Mouse (Mus musculus): ENCODE measurements around the gene Sbsn.
"Not testable (repeated sequence)": the region's sequence is repeated elsewhere in the genome, so short reads cannot be mapped to it uniquely, and the experiment has no call there.

The Sbsn gene

DNA sequence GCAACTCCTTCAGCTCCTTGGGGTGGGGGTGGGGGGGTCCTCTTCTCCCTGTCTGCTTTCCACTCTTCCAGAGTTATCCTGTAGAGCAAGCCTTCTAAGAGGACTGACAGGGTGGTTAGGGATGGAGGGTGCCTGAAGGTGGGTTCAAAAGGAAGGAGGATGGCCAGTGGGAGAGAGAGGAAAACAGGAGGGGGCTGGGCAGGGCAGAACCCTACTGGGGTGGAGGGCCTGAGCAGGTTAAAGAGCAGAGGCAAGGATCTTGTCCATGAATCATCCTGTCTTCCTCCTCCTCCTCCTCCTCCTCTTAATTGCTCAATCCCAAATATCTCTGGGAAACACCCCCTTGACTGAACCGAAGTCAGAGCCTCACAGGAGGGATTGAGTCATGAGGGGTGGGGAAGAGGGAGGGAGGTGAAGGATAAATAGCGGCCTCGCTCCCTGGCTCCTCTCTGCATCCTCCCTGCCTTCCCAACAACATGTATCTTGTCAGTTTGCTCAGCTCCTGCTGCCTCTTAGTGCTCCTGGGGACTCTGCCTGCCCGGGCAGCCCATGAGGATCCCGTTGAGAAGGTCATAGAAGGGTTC lies at the start of gene Sbsn:
Gene Sbsn (plus strand): TSS at position 386 of the 584 bp plus-strand sequence.
- DNase-seq (ENCODE audit: low read depth, low spot score): no peak

DNA sequence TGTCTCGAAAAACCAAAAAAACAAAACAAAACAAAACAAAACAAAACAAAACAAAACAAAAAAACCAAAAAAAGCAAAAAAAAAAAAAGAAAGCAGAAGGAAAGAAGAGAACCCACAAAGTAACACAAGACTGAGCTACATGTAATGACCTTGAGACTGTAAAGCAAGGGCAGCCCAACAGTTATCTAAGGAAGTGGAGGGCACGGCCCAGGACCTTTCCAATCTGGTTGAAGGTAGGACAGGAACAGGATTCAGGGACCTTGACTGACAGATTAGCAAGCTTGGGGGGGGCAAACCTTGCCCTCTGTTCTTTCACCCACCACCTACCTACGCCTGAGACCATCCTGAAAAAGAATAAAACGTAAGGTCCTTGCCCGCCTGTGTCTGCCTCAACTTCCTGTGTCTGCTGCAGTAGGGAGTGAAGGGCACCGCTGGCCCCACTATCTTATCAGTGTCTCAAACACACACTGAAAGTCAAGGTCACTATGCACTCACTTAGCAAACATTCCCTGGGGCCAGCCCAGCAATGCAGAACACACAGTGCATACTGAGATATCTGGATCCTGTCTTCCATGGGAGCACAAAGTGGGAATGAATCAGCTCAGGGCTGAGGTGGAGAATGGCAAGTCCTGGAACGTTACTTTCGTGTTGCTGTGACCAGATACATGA lies 44.9 kb upstream of the Sbsn start:
- DNase-seq (ENCODE audit: low read depth, low spot score): no peak

DNA sequence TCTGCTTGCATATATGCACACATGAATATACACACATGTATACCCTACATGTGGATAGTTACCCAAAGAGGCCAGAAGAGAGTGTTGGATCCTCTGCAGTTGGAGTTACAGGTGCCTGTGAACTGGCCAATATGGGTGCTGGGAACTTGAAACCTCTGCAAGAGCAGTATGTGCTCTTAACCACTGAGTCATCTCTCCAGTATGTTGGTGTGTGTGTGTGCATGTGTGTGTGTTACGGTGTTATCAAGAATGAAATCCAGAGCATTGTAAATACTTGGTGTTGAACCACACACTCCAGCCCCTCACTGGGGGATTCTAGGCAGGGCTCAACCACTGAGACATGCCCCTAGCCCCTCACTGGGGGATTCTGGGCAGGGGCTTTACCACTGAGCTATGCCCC lies 43.8 kb upstream of the Sbsn start:
- DNase-seq (ENCODE audit: low read depth, low spot score): no peak

DNA sequence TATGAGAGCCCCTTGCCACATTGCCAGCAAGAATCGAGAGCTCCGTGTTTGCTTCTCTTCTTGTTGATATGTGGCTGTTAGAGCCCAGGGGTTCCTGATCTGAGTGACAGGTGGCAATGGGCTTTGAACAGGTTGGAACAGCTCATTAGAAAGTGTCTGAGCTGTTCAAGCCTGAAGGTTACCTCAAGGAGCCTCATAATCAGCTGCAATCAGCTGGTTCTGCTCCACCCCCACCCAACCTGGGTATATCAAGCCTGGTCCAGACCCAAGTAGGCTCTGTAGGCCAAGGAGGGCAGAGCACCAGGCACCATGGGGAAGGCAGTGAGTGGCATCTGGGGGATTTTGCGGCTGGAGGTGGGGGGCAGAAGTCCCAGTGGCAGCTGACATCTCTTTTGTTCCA lies 39.3 kb upstream of the Sbsn start, which contains the start of gene Atp4a:
Gene Atp4a (plus strand): TSS at position 268 of the 400 bp plus-strand sequence.
- DNase-seq (ENCODE audit: low read depth, low spot score): no peak

DNA sequence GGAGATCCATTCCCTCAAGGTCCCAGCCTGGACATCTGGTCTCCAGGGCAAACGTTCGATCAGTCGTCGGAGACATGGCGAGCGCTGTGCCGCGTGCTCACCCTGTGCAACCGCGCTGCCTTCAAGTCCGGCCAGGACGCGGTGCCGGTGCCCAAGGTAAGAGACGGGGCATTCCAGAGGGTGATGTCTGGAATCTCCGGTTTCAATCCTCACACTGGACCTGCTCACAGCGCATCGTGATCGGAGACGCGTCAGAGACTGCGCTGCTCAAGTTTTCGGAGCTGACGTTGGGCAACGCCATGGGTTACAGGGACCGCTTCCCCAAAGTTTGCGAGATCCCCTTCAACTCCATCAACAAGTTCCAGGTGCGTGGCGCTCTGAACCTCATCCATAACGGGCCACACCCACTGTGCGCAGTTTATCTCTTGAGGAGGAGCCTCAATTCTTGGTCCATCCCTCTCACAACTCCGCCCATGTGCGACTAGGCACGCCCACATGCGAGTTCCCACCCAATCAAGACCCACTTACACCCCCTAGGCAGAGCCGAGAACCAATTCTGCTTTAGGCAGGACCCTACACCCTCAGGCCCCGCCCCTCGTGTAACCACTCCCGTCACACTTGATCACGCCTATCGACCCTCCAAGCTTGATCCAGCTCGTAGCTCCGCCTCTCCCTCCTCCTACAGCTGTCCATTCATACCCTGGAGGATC lies 34.1 kb upstream of the Sbsn start:
- DNase-seq (ENCODE audit: low read depth, low spot score): peak; percentile 65

DNA sequence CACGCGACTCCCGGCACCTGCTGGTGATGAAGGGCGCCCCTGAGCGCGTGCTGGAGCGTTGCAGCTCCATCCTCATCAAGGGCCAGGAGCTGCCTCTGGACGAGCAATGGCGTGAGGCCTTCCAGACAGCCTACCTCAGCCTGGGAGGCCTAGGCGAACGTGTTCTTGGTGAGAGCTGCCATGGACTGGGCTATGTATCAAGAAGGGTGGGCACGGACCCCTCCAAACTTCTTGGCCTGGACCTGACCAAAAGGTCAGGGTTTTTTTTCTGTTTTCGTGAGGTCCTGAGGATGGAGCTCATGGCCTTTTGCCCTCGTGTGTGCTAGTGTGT lies 33.6 kb upstream of the Sbsn start:
- DNase-seq (ENCODE audit: low read depth, low spot score): no peak

DNA sequence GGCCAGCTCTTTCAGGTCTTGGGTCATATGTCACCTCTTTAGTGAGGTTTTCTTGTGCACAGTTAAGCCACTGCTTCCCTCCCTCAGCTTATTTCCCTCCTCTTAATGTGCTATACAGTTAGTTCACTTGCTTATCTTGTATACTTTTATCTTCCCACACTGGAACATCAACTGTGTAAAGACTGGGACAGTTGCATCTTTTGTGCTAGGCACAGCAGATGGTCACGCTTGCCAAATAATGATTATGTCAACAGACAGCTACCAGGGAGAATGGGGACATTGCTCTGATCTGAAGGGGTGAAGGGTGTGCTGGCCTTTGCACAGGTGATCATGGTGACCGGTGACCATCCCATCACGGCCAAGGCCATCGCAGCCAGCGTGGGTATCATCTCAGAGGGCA lies 31.6 kb upstream of the Sbsn start:
- DNase-seq (ENCODE audit: low read depth, low spot score): no peak

DNA sequence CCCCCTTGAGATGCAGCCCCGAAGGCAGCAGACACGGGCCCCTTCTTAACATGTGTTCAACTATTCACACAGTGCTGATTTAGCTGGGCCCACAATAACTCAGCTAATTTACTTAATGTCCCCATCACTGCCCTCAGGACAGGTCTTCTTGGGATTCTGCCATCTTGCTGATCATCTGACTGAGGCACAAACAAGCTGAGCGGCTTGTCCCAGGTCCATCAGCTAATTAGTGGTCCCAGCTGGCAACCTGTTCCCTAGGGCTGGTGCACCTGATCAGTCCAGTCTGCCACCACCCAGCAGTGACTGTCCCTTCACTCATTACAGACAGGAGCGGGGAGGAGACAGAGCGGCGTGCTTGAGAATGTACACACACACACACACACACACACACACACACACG lies 30.0 kb upstream of the Sbsn start:
- DNase-seq (ENCODE audit: low read depth, low spot score): no peak

DNA sequence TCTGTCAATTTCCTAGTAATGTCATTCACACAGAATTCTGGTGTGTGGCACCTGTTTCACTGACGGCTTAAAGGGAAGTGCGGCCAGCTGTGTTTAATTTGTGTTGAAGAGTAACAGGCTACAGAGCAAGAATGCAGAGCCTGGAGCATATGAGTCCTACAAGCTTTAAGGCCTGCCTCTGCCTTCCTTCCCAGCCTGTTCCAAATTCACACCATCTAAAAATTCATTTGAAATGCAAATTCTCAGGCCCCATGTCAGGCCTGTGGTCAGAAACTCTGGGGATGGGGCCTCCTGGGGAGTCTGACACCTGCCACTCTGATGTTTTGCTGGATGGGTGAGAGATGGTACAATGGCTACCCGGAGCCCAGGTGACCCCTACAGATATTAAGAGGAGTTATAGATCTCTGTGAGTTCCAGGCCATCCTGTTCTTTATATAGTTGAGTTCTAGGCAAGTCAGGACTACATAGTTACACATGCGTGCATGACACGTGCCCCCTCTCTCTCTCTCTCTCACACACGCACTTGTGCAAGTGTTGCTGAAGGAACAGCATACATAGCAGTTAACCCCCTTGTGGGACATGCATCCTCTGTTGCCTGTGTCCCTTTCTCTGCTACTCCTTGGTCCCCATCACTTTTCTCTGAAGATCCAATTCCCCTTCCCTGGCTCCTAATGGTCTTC lies 27.9 kb upstream of the Sbsn start:
- no peak for DNase-seq (ENCODE audit: low read depth, low spot score)

DNA sequence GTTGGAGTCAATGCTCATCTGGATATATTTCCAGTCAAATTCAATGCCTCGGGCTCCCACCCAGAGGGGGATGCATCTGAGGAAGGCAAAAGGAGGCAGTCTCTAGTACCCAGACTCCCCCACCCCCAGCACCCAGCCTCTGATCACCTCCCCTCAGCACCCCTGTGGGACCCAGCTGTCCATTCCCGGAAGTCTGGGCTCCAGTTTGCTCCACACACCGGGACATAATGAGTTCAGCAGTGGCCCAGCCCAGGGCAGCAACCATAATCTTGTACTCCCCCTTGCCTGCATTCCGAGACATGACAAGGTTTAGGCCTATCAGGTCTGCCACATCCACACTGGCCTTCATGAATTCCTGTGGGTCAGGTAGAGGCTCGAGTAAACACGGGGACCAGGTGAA lies 23.1 kb upstream of the Sbsn start:
- no peak for DNase-seq (ENCODE audit: low read depth, low spot score)

DNA sequence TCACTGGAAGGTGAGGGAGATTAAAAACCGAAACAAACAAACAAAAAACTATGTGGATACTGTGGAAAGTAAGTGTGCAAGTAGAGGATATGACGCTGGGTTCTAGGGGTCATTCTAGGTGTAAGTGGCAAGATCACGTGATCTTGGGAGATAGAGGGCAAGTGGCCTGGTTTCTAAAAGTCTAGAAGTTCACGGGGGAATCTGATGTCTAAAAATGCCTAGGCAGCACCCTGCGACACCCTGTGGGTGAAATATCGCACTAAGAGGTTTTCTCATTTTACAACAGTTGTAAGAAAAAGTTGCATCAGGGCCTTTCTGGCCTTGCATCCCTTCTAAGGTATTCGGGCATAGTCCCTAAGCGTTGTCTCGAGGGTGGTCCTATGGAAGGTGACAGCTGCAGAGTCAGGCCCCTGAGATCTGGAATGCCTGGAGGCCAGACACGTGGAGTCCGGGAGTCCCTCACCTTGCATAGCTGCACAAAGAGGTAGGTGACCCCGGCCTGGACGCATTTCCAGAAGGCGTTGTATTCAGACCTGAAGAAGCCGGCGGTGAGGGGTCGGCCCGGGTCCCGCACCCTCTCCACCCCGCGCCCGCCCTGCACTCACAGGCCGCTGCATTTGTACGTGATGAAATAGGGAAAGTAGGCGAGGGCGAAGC lies 22.4 kb upstream of the Sbsn start:
- DNase-seq (ENCODE audit: low read depth, low spot score): no peak

DNA sequence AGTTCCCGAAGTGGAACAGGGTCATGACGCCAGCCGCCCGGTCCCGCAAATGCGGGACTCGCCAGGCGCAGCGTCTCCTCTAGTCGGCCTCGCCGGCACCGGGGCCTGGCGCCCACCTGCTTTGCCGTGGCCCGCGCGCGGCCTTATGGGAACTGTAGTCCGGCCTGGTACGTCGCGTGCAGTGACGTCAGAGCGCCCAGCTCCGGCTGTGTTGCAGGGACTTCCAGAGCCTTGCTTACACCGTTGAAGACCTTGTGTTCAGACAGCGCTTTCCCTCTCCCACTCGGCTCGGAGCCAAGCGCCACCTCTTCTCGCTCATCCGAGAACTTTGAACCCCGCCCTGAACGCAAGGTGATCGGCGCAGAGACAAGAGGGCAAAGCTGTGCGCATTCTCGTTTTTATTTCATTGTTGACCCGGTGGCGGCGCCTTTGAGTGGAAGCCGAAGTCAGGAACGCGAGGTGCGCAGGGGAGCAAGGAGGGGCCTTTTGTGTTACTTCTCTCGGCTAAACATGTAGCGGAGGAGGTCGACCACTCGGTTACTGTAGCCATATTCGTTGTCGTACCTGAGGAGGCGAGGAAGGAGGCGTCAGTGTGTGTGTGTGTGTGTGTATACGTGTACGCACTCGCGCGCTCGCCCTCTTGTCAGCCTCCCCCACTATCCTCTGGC lies 21.7 kb upstream of the Sbsn start, which contains the start of gene Tmem147:
Gene Tmem147 (minus strand): TSS at position 145 of the 668 bp plus-strand sequence.
- peak; percentile 75 for DNase-seq (ENCODE audit: low read depth, low spot score)

DNA sequence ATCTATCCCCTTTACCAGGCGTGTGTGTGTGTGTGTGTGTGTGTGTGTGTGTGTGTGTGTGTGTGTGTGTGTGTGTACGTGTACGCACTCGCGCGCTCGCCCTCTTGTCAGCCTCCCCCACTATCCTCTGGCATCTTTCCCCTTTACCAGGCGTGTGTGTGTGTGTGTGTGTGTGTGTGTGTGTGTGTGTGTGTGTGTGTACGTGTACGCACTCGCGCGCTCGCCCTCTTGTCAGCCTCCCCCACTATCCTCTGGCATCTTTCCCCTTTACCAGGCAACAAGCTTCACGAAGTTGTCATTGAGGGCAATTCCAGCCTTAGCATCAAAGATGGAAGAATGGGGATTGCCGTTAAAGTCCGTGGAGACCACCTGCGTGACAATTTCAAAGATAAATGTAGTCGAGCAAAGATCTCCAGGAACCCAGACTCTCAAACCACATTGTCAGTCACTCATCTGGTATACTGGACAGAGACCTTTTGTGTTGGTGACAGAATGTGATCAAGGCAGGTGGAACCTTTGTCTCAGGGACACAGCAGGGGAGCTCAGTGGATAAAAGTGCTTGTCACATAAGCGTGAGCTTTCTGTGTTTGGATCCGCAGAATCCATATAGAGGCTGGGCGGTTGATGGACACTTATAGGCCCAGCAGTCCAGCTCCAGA lies 21.1 kb upstream of the Sbsn start:
- not testable (repeated sequence) for DNase-seq (ENCODE audit: low read depth, low spot score)

DNA sequence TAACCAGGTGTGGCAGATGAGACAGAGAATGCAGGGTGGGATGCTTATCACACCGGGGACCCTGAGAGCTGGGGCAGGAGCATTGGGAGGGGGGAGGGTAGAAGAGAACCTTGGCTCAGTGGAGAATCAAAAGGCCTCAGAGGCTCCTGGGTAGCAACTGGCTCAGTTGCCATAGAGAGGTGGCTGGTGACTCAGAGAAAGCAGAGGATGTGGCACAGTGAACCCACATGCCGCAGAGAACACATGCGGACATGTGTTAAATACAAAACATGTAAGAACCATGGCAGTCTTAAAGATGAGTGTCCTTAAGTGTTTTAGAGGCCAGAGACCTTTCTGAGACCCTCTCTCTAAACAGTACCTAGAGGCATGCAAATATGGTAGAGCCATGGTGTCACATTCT lies 15.1 kb upstream of the Sbsn start:
- DNase-seq (ENCODE audit: low read depth, low spot score): no peak

DNA sequence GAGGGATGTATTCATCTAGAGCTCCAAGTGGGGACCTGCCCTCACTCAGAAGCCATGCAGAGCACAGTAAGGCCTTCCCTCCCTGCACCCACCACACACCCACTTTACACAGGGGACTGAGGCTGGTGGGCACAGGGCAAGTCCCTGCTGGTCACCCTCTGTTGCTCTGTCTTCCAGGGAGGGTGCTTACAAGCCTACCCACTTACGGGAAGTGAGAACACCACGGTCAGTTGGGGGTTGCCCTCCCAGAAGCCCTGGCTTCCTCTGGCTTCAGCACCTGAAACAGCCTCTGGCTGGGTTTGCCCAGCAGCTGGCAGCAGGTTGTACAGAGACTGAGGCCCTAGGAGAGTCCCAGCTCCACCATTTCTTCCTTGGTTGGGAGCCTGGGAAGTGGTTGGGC lies 8.7 kb upstream of the Sbsn start:
- DNase-seq (ENCODE audit: low read depth, low spot score): not testable (repeated sequence)

DNA sequence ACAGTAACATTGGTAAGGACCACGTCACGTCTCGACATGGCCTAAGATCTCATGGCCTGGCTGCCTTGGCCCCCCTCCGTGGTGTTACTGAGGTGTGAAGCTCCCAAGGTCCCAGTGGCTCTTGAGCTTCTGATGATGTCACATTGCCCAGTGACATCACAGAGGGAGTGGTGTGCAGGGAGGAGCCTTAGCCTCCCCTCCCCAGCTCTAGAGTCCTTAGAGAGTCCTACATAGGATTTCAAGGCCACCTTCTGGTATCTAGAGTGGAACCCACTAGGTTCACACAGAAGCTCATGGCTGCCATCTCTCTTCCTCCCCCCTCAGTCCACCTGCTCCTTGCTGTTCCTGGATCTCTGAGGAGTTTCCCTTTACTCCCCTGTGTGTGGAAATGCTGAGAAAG lies 7.7 kb upstream of the Sbsn start, which contains the start of gene Gapdhs:
Gene Gapdhs (minus strand): TSS at position 65 of the 400 bp plus-strand sequence.
- not testable (repeated sequence) for DNase-seq (ENCODE audit: low read depth, low spot score)

DNA sequence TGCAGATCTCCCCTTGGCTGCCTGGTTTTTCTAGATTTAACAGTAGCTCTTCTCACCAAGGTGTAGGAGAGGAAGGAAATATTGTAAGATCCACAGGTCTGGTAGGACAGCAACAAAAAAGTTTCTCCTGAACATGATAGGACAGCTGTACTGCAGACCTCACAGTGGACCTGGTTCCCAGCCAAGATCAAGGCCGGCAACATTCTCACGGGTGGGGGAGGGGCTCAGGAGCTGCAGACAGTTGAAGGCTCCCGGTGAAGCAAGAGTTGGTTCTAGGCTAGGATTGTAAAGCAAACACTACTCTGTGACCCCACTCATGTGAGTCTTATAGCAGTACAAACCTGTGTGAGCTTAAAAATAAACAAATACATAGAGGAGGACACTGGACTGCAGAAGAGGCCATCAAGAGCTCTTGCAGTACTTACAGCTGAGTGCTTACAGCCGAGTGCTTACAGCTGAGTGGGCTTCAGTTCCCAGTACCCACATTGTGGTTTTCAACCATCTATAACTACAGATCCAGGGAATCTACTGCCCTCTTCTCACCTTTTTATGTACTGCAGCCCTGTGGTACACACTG lies 7.2 kb upstream of the Sbsn start:
- no peak for DNase-seq (ENCODE audit: low read depth, low spot score)

DNA sequence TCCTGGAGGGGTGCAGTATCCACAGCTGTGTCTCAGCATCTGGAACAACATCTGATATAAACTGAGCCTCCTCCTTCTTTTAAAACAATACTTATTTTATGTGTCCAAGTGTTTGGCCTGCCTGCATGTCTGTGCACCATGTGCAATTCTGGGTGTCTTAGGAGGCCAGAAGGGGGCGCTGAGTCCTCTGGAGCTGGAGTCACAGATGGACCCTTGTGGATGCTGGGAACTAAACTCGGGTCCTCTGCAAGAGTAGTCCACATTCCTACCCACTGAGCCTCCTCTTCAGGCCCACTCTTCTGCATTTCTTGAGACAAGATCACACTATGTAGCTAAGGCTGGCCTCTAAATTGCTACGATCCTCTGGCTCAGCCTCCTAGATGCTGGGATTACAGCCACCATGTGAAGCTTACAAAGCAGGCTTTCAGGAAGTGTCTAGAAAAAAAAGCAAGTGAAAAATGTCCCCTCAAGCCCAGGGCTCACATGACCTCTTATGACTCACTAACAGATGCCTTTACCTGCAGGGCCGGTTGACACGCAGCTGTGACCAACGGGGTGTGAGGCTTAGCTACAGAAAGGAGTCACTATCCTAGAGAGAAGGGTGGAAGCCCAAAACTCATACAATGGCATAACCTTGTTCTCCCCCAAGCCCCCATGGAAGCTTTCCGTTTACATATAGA lies 3.6 kb upstream of the Sbsn start:
- no peak for DNase-seq (ENCODE audit: low read depth, low spot score)

DNA sequence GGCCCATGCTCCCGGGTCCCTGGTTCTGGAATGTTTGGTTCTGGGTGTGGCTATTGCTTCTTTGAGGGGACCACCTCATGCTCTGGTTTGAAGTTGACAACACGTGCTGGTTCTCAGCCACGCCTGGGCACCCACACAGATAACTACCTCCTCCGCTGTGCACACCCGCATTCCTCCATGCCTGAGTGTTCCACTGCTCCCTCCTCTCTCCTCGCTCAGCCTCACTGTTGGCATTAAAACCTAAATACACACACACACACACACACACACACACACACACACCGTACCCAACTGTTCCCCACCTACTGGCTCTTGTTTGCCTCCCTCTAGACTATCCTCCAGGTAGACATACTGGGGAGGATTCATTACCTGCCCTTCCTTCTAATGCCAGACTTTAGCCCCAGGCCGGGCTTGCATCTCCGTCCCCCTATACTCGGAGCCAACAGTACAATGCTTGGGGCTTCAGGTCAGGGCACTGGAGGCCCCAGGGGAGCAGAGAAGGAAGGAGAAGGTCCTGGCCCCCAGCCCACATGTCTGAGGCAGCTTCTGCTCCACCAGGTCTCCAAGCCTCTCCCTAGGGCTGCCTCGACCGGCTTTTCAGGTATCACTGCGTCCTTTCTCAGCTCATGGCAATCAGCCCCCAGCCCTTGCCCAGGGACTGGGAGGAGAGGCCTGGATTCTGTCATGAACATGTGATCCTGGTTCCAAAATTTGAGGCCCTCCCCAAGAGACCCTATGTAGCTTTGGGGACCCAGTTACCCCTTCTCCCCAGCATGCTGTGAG lies 1.3 kb upstream of the Sbsn start:
- no peak for DNase-seq (ENCODE audit: low read depth, low spot score)
